ENCODE assay signal across 8 mouse cellular contexts in the genomic region with DNA sequence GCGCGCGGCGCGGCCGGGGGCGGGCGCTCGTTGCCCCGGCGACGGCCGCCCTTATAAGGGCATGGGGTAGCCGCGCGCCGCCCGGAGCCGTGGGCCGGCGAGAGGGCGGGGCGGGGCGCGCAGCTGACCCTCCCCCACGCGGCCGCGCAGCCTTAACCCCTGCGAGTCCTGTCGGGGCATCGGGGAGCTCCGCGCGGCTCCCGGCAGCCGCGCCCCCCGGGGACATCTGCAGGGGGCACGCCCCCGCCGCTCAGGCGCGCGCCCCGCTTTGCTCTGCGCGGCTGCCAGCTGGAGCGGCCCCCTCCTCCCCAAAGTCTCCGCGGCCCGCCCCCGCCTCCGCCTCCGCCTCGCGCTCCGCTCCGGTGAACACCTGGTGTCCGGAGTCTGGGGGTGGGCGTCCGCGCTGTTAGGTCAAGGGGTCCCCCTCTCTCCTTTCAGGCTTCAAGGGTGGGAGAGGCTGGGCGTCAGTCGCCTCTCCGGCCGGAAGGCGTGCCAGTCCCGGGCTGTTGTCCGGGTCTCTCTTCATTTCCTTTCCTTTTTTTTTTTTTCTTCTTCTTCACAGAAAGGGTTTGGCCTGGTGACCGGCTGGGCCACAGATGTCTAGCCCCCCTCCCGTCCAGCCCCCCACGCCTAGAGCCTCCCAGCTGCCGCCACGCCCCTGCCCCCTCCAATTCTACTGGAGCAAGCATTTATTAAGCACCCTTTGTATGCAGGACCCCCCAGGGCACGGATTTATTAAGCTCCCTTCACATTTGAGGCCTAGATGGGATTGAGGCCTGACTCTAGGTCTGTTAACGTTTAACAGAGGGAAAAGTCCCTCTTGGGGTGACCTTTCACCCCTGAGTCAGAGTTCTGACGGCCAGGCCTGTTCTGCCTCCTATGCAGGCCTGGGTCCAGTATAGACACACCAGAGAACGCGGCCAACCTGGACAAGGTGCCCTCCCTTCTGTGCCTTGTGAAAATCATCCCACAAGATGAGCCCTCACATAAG. TPM values are rescaled to one million over a fixed set of nuclear protein-coding genes. Genes with fewer than 3 reads are reported as not detected.
DNase-seq lines count a peak whose midpoint lies in the region; ATAC-seq and TF ChIP-seq lines count a peak whose summit lies in the region.

No protein-coding gene starts in this region.

- no peaks in the 10 kb centered on the region for H3K36me3 ChIP-seq in hindbrain, postnatal 0 days (ENCODE audit: insufficient read depth, low read length)

- H3K4me2 ChIP-seq in hindbrain, postnatal 0 days (ENCODE audit: low read depth, low read length): peak overlapping the region; percentile 99

- H3K27ac ChIP-seq in gastrocnemius, adult 2 months: peak overlapping the region; percentile 91
- H3K27ac ChIP-seq in hindbrain, postnatal 0 days: peak overlapping the region; percentile 89

- ATAC-seq in hindbrain, postnatal 0 days: peak; percentile 91
- 0 out of 2 replicates have a peak, but pooled peaks have one; percentile 32 for ATAC-seq in megakaryocyte-erythroid progenitor cell, adult 5-6 weeks (replicated peaks; ENCODE audit: low FRiP score, low TSS enrichment, poor library complexity, severe bottlenecking)

- H3K27me3 ChIP-seq in hindbrain, postnatal 0 days (ENCODE audit: insufficient read depth, low read length): no peaks in the 10 kb centered on the region

- H3K4me3 ChIP-seq in gastrocnemius, adult 2 months: peak overlapping the region; percentile 92
- peak overlapping the region; percentile 80 for H3K4me3 ChIP-seq in hindbrain, postnatal 0 days (ENCODE audit: low read length)

- H3K4me1 ChIP-seq in hindbrain, postnatal 0 days (ENCODE audit: insufficient read depth, low read length): peaks cover 15% of the 10 kb centered on the region

- TF ChIP-seq CTCF in gastrocnemius, adult 2 months (IDR thresholded peaks at IDR 0.05): no peak
- TF ChIP-seq CTCF in hindbrain, postnatal 0 days (IDR thresholded peaks at IDR 0.05; ENCODE audit: low read depth): no peak

- H3K9me3 ChIP-seq in hindbrain, postnatal 0 days (ENCODE audit: low read length): no peaks in the 10 kb centered on the region

- WGBS in hindbrain, postnatal 0 days: 1% methylated on average over 38 of the region's 80 CpGs

- DNase-seq in NIH3T3 (ENCODE audit: low read depth): peak; percentile 95
- DNase-seq in cerebellum, adult 9-11 months: peak; percentile 88
- peak; percentile 94 for DNase-seq in gastrocnemius, adult 2 months
- DNase-seq in hindbrain, postnatal 0 days (ENCODE audit: low spot score): peak; percentile 90
- peak; percentile 71 to 79 for DNase-seq in left cerebral cortex, postnatal 25 days (ENCODE audit: low spot score in 2 of 2)
- DNase-seq in right cerebral cortex, postnatal 25 days: peak; percentile 75
- peak; percentile 91 for DNase-seq in yolk sac, embryonic 10.5 days (ENCODE audit: low spot score)

- intact Hi-C loops in gastrocnemius, adult 2 months (cut with DNase I): no loop called here
- intact Hi-C loops in left cerebral cortex, postnatal 25 days (cut with DNase I): loop anchor here (5.0 kb wide), 1 partner anchor 80 kb away; a partner anchor contains a TSS

- peak overlapping the region; percentile 81 for H3K9ac ChIP-seq in hindbrain, postnatal 0 days (replicated peaks; ENCODE audit: low read length)

RNA-seq across cellular contexts. Expression of a gene that starts 0.5 kb away (rescaled TPM):
- total RNA-seq in gastrocnemius, adult 2 months (2021): 10 to 100 TPM; 19.6 to 21.9 TPM
- total RNA-seq in hindbrain, postnatal 0 days (2014; rRNA removed): 127 and 129 TPM in 2 replicates
- 33.8 and 34.1 TPM in 2 replicates for polyA plus RNA-seq in hindbrain, postnatal 0 days (2015; fragmentation: Nextera tagmentation; extraction: Ambion mirVana)
- total RNA-seq in left cerebral cortex, postnatal 25 days (2021): 10 to 100 TPM; 37.6 to 43.0 TPM
- 1.4 and 3.2 TPM in 2 replicates for total RNA-seq in megakaryocyte-erythroid progenitor cell, adult 5-6 weeks (2014; fragmentation: Nextera tagmentation)
- 1.7 TPM in 1 of 2 replicates, not detected in the other for total RNA-seq in megakaryocyte-erythroid progenitor cell, adult 5-6 weeks (2017)

RNA-seq across cellular contexts. Expression of a gene that starts 11.2 kb away (rescaled TPM):
- 1 to 10 TPM; 6.0 to 8.4 TPM for total RNA-seq in gastrocnemius, adult 2 months (2021)
- total RNA-seq in hindbrain, postnatal 0 days (2014; rRNA removed): 11.8 and 12.3 TPM in 2 replicates
- polyA plus RNA-seq in hindbrain, postnatal 0 days (2015; fragmentation: Nextera tagmentation; extraction: Ambion mirVana): 5.0 and 5.8 TPM in 2 replicates
- 10 to 100 TPM; 14.8 to 18.6 TPM for total RNA-seq in left cerebral cortex, postnatal 25 days (2021)
- total RNA-seq in megakaryocyte-erythroid progenitor cell, adult 5-6 weeks (2014; fragmentation: Nextera tagmentation): 6.4 and 7.4 TPM in 2 replicates
- total RNA-seq in megakaryocyte-erythroid progenitor cell, adult 5-6 weeks (2017): 8.1 and 13.8 TPM in 2 replicates

RNA-seq across cellular contexts. Expression of a gene that starts 13.3 kb away (rescaled TPM):
- total RNA-seq in gastrocnemius, adult 2 months (2021): 1 to 10 TPM; 6.4 to 9.3 TPM
- total RNA-seq in hindbrain, postnatal 0 days (2014; rRNA removed): 2.9 and 4.8 TPM in 2 replicates
- polyA plus RNA-seq in hindbrain, postnatal 0 days (2015; fragmentation: Nextera tagmentation; extraction: Ambion mirVana): 5.1 and 5.3 TPM in 2 replicates
- 1 to 10 TPM; 4.9 to 5.0 TPM for total RNA-seq in left cerebral cortex, postnatal 25 days (2021)
- not detected in 2 replicates for total RNA-seq in megakaryocyte-erythroid progenitor cell, adult 5-6 weeks (2014; fragmentation: Nextera tagmentation)
- total RNA-seq in megakaryocyte-erythroid progenitor cell, adult 5-6 weeks (2017): not detected in 2 replicates

RNA-seq across cellular contexts. Expression of a gene that starts 14.4 kb away (rescaled TPM):
- 10 to 100 TPM; 60.8 to 69.6 TPM for total RNA-seq in gastrocnemius, adult 2 months (2021)
- total RNA-seq in hindbrain, postnatal 0 days (2014; rRNA removed): 75.6 and 103 TPM in 2 replicates
- polyA plus RNA-seq in hindbrain, postnatal 0 days (2015; fragmentation: Nextera tagmentation; extraction: Ambion mirVana): 94.7 and 95.0 TPM in 2 replicates
- total RNA-seq in left cerebral cortex, postnatal 25 days (2021): 100 to 1,000 TPM; 111 to 117 TPM
- total RNA-seq in megakaryocyte-erythroid progenitor cell, adult 5-6 weeks (2014; fragmentation: Nextera tagmentation): 107 and 130 TPM in 2 replicates
- 73.7 and 90.2 TPM in 2 replicates for total RNA-seq in megakaryocyte-erythroid progenitor cell, adult 5-6 weeks (2017)

RNA-seq across cellular contexts. Expression of a gene that starts 15.6 kb away (rescaled TPM):
- 100 to 1,000 TPM in 1 of 2 experiments, 10 to 100 TPM in 1; 79.7 to 104 TPM for total RNA-seq in gastrocnemius, adult 2 months (2021)
- total RNA-seq in hindbrain, postnatal 0 days (2014; rRNA removed): 116 and 119 TPM in 2 replicates
- polyA plus RNA-seq in hindbrain, postnatal 0 days (2015; fragmentation: Nextera tagmentation; extraction: Ambion mirVana): 123 and 129 TPM in 2 replicates
- 100 to 1,000 TPM in 1 of 2 experiments, 10 to 100 TPM in 1; 95.9 to 102 TPM for total RNA-seq in left cerebral cortex, postnatal 25 days (2021)
- total RNA-seq in megakaryocyte-erythroid progenitor cell, adult 5-6 weeks (2014; fragmentation: Nextera tagmentation): 147 and 161 TPM in 2 replicates
- total RNA-seq in megakaryocyte-erythroid progenitor cell, adult 5-6 weeks (2017): 129 and 139 TPM in 2 replicates

Comparison
In these comparisons a context has a peak if more than half of its experiments do, and no peak if none do; other contexts are left out.
1. Peak in every context shown above with its lines: DNase-seq, ATAC-seq, H3K4me3 ChIP-seq and H3K27ac ChIP-seq.
2. RNA of a gene that starts 0.5 kb away (total RNA-seq): 127 to 129 TPM in hindbrain, postnatal 0 days, 37.6 to 43.0 TPM in left cerebral cortex, postnatal 25 days and 19.6 to 21.9 TPM in gastrocnemius, adult 2 months; 1.4 to 3.2 TPM in megakaryocyte-erythroid progenitor cell, adult 5-6 weeks; every median in the first group is over 4 times any median in the second.